10 mouse cellular contexts compared by ENCODE assay signal in genomic region chr13:51800921-51801320, GRCm38 (mm10). TPM values are rescaled to one million over a fixed set of nuclear protein-coding genes. Genes with fewer than 3 reads are reported as not detected.
DNase-seq lines count a peak whose midpoint lies in the region; ATAC-seq lines count a peak whose summit lies in the region.
"Had no signal": no experiment of that assay in that cellular context is flagged by ENCODE, and none has a peak within 500 bp of the region (broad histone marks: within the 10 kb centered on the region; RNA-seq: fewer than 3 reads in every experiment).

No protein-coding gene starts in this region.

- H3K36me3 ChIP-seq in neural tube, embryonic 15.5 days, result no peaks in the 10 kb centered on the region
- no peaks in the 10 kb centered on the region for H3K36me3 ChIP-seq in hindbrain, embryonic 14.5 days (replicated peaks; ENCODE audit: control insufficient read depth, insufficient read depth)
- H3K36me3 ChIP-seq: hindbrain, embryonic 15.5 days; stomach, embryonic 15.5 days had no signal

- peak; percentile 71 to 74 for DNase-seq in cerebellum, postnatal 10 days
- no peak for DNase-seq in cerebellum, adult 8-10 months
- no peak for DNase-seq in neural tube, embryonic 10.5 days (ENCODE audit: extremely low spot score, low spot score)
- peak; percentile 95 for DNase-seq in naive thymus-derived CD4-positive, alpha-beta T cell, adult 2 months (ENCODE audit: low read depth)
- no peak for DNase-seq in right cerebral cortex, postnatal 36 days (ENCODE audit: low spot score in 2 of 2)
- no peak for DNase-seq in gastrocnemius, postnatal 14 days
- no peak for DNase-seq in hindbrain, embryonic 14.5 days (ENCODE audit: low spot score)

- H3K9me3 ChIP-seq in neural tube, embryonic 15.5 days (replicated peaks), result no peaks in the 10 kb centered on the region
- H3K9me3 ChIP-seq in hindbrain, embryonic 14.5 days (ENCODE audit: control insufficient read depth, low read length), result no peaks in the 10 kb centered on the region
- H3K9me3 ChIP-seq: hindbrain, embryonic 15.5 days; stomach, embryonic 15.5 days had no signal

- no peak overlapping the region for H3K4me2 ChIP-seq in neural tube, embryonic 15.5 days
- no peak overlapping the region for H3K4me2 ChIP-seq in hindbrain, embryonic 14.5 days (replicated peaks)
- H3K4me2 ChIP-seq: hindbrain, embryonic 15.5 days; stomach, embryonic 15.5 days had no signal

- H3K4me3 ChIP-seq in neural tube, embryonic 15.5 days (replicated peaks), result no peak overlapping the region
- no peak overlapping the region for H3K4me3 ChIP-seq in hindbrain, embryonic 14.5 days (replicated peaks; ENCODE audit: low read length)
- H3K4me3 ChIP-seq: hindbrain, embryonic 15.5 days; stomach, embryonic 15.5 days had no signal

- peaks cover 10% of the 10 kb centered on the region for H3K4me1 ChIP-seq in neural tube, embryonic 15.5 days
- H3K4me1 ChIP-seq in hindbrain, embryonic 14.5 days (replicated peaks; ENCODE audit: control insufficient read depth, insufficient read depth, low read length), result peaks cover 7% of the 10 kb centered on the region; the same call in 1 of the 2 replicates
- H3K4me1 ChIP-seq: stomach, embryonic 15.5 days had no signal

- H3K9ac ChIP-seq in neural tube, embryonic 15.5 days (replicated peaks), result no peak overlapping the region
- no peak overlapping the region for H3K9ac ChIP-seq in hindbrain, embryonic 14.5 days
- H3K9ac ChIP-seq: hindbrain, embryonic 15.5 days; stomach, embryonic 15.5 days had no signal

- H3K27ac ChIP-seq in neural tube, embryonic 15.5 days (replicated peaks), result no peak overlapping the region
- H3K27ac ChIP-seq in hindbrain, embryonic 14.5 days, result no peak overlapping the region
- H3K27ac ChIP-seq: hindbrain, embryonic 15.5 days; stomach, embryonic 15.5 days had no signal

- no peaks in the 10 kb centered on the region; the same call in 1 of the 2 replicates for H3K27me3 ChIP-seq in neural tube, embryonic 15.5 days (replicated peaks)
- H3K27me3 ChIP-seq in hindbrain, embryonic 14.5 days (ENCODE audit: control insufficient read depth, insufficient read depth, low read length), result no peaks in the 10 kb centered on the region
- H3K27me3 ChIP-seq: hindbrain, embryonic 15.5 days; stomach, embryonic 15.5 days had no signal

- 0 out of 2 replicates have a peak, but pooled peaks have one; percentile 13 for ATAC-seq in neural tube, embryonic 15.5 days (ENCODE audit: low FRiP score)
- ATAC-seq in hindbrain, embryonic 14.5 days (ENCODE audit: low FRiP score), result no peak

- intact Hi-C loops in gastrocnemius, postnatal 14 days (cut with DNase I; ENCODE audit: low total_unique reads), result no loop called here

- 62% methylated on average over 9 of the region's 9 CpGs for WGBS in neural tube, embryonic 15.5 days
- WGBS in hindbrain, embryonic 14.5 days, result 57% methylated on average over 9 of the region's 9 CpGs

RNA-seq across cellular contexts. Expression of gene Sema4d, which starts 7.4 kb away (rescaled TPM):
- polyA plus RNA-seq in neural tube, embryonic 15.5 days (2015; fragmentation: Nextera tagmentation; extraction: Ambion mirVana), result 15.2 and 17.9 TPM in 2 replicates
- 100 to 1,000 TPM; 126 to 130 TPM for total RNA-seq in gastrocnemius, postnatal 14 days (2021)
- polyA plus RNA-seq in hindbrain, embryonic 14.5 days (2014; fragmentation: Nextera tagmentation; extraction: Ambion mirVana), result 16.2 and 17.8 TPM in 2 replicates

RNA-seq across cellular contexts. Expression of gene Gadd45g, which starts 45.6 kb away (rescaled TPM):
- 32.1 and 35.4 TPM in 2 replicates for polyA plus RNA-seq in neural tube, embryonic 15.5 days (2015; fragmentation: Nextera tagmentation; extraction: Ambion mirVana)
- 10 to 100 TPM; 10.1 to 33.9 TPM for total RNA-seq in gastrocnemius, postnatal 14 days (2021)
- 38.4 and 43.6 TPM in 2 replicates for polyA plus RNA-seq in hindbrain, embryonic 14.5 days (2014; fragmentation: Nextera tagmentation; extraction: Ambion mirVana)

Comparison
In these comparisons a context has a peak if more than half of its experiments do, and no peak if none do; other contexts are left out.
1. DNase-seq: peak in cerebellum, postnatal 10 days (2 of 2) and naive thymus-derived CD4-positive, alpha-beta T cell, adult 2 months (single experiment); none in cerebellum, adult 8-10 months (single experiment), neural tube, embryonic 10.5 days (single experiment), right cerebral cortex, postnatal 36 days (0 of 2), gastrocnemius, postnatal 14 days (single experiment) and hindbrain, embryonic 14.5 days (single experiment).